Mouse (Mus musculus) cerebellum, adult (tissue): Measurements from ENCODE around the gene Hmga1b.
A peak's percentile ranks its signal among the peaks of the same experiment; 100 is the strongest.
"Not testable (repeated sequence)": the region's sequence is repeated elsewhere in the genome, so short reads cannot be mapped to it uniquely, and the experiment has no call there.

Source experiments
- ATAC-seq: cut with Nextera tagmentation; 2 replicates; pipeline ENCODE4 v1.9.2; 2017; ENCODE audit warnings: mild to moderate bottlenecking, moderate library complexity, mixed read lengths; ENCODE audit not compliant: insufficient number of reproducible peaks, low FRiP score, low TSS enrichment

Hmga1b gene

GRCm38 (mm10) chr11:120731395-120731794 lies 31.2 kb upstream of the Hmga1b start:
- ATAC-seq, result no peak

- ATAC-seq, result no peak
Measured at GRCm38 (mm10) chr11:120731858-120732680, 30.5 kb upstream of the Hmga1b start, which contains the start of gene Cbr2. Gene Cbr2, minus strand, starts transcription at chr11:120732114.

- no peak for ATAC-seq
Measured at GRCm38 (mm10) chr11:120733521-120733920, 29.1 kb upstream of the Hmga1b start.

- no peak for ATAC-seq
Measured at GRCm38 (mm10) chr11:120736424-120736823, 26.2 kb upstream of the Hmga1b start.

GRCm38 (mm10) chr11:120740981-120741380 lies 21.6 kb upstream of the Hmga1b start:
- ATAC-seq, result no peak

GRCm38 (mm10) chr11:120744121-120744701 lies 18.4 kb upstream of the Hmga1b start:
- ATAC-seq, result no peak

GRCm38 (mm10) chr11:120747974-120748373 lies 14.6 kb upstream of the Hmga1b start:
- ATAC-seq, result no peak

- no peak for ATAC-seq
Measured at GRCm38 (mm10) chr11:120749430-120749829, 13.2 kb upstream of the Hmga1b start.

GRCm38 (mm10) chr11:120751606-120752005 lies 11.0 kb upstream of the Hmga1b start:
- ATAC-seq, result no peak

- no peak for ATAC-seq
Measured at GRCm38 (mm10) chr11:120760236-120760635, 2.4 kb upstream of the Hmga1b start.

- no peak for ATAC-seq
Measured at GRCm38 (mm10) chr11:120761811-120762671, 553 bp upstream of the Hmga1b start.

- not testable (repeated sequence) for ATAC-seq
Measured at GRCm38 (mm10) chr11:120763121-120763999, 766 bp downstream of the Hmga1b start.

GRCm38 (mm10) chr11:120767023-120767422 lies 4.4 kb downstream of the Hmga1b start:
- ATAC-seq, result not testable (repeated sequence)

- ATAC-seq, result no peak
Measured at GRCm38 (mm10) chr11:120768206-120768605, 5.6 kb downstream of the Hmga1b start.

- ATAC-seq, result no peak
Measured at GRCm38 (mm10) chr11:120772749-120773148, 10.2 kb downstream of the Hmga1b start.

GRCm38 (mm10) chr11:120773463-120774190 lies 11.0 kb downstream of the Hmga1b start:
- ATAC-seq, result no peak

GRCm38 (mm10) chr11:120775774-120776469 lies 13.3 kb downstream of the Hmga1b start:
- peak; percentile 75; the same call in 1 of the 2 replicates for ATAC-seq

- no peak for ATAC-seq
Measured at GRCm38 (mm10) chr11:120777123-120777522, 14.5 kb downstream of the Hmga1b start.

GRCm38 (mm10) chr11:120779876-120780275 lies 17.3 kb downstream of the Hmga1b start:
- ATAC-seq, result no peak
